8 mouse cellular contexts compared by ENCODE assay signal in the genomic region with DNA sequence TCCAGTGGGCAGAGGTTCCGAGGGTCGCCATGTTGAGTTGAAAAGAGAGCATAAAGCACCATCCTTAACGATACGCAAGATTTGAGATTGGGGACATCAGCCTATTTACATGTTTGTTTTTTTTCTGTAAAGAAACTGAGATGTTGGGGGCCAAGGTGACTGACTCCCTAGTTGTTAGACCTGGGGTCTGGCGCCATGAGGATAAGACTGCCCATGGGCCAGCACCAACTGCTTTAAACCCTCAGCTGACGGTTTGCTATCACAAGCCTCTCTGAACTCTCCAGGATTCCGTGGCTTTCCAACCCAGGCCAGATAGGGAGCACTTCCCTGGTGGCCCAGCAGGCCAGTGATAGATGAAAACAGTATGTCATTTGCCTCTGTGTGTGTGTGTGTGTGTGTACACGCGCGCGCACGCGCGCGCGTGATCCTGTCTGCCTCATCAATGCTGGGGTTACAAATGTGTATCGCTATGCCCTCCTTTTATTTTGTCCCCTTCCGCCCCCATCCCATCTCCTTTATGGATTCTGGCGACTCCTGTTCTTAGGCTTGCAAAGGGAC. TPM values are rescaled to one million over a fixed set of nuclear protein-coding genes. Genes with fewer than 3 reads are reported as not detected.
DNase-seq lines count a peak whose midpoint lies in the region; ATAC-seq and TF ChIP-seq lines count a peak whose summit lies in the region.

No protein-coding gene starts in this region.

- H3K27ac ChIP-seq in heart, postnatal 0 days (ENCODE audit: low read depth) = peak overlapping the region; percentile 53
- H3K27ac ChIP-seq in liver, embryonic 15.5 days (replicated peaks) = peak overlapping the region; percentile 86

- TF ChIP-seq CTCF in lung, adult 2 months (IDR thresholded peaks at IDR 0.05; ENCODE audit: insufficient read depth, low read length) = no peak
- no peak for TF ChIP-seq CTCF in heart, postnatal 0 days (IDR thresholded peaks at IDR 0.05; ENCODE audit: low read depth)

- peak overlapping the region; percentile 18 for H3K4me3 ChIP-seq in lung, adult 2 months (replicated peaks; ENCODE audit: extremely low read depth, low read depth, low read length)
- H3K4me3 ChIP-seq in heart, postnatal 0 days (ENCODE audit: low read depth, low read length) = peak overlapping the region; percentile 63
- H3K4me3 ChIP-seq in liver, embryonic 15.5 days (replicated peaks) = peak overlapping the region; percentile 70

- peak overlapping the region; percentile 71; the same call in 1 of the 2 replicates for H3K9ac ChIP-seq in heart, postnatal 0 days (replicated peaks; ENCODE audit: low read depth, low read length)
- peak overlapping the region; percentile 69 for H3K9ac ChIP-seq in liver, embryonic 15.5 days

- peak; percentile 15 for DNase-seq in lung, adult 2 months
- no peak for DNase-seq in lung, postnatal 4 days
- DNase-seq in c-Kit-positive CD71-positive TER-119-positive erythroid progenitor cells, embryonic 14.5 days (ENCODE audit: low spot score) = peak; percentile 11
- no peak for DNase-seq in heart, postnatal 0 days (ENCODE audit: low spot score)
- DNase-seq in T-cell, adult 2 months (ENCODE audit: low spot score) = no peak
- DNase-seq in left cerebral cortex, postnatal 4 days = no peak
- DNase-seq in layer of hippocampus, adult 11-12 months (ENCODE audit: low spot score) = no peak

- ATAC-seq in heart, postnatal 0 days (ENCODE audit: insufficient read depth, low read depth) = no peak
- ATAC-seq in liver, embryonic 15.5 days (ENCODE audit: insufficient read depth) = no peak

- no peak for TF ChIP-seq EP300 in heart, postnatal 0 days (IDR thresholded peaks at IDR 0.05; ENCODE audit: low read depth)

- H3K9me3 ChIP-seq in heart, postnatal 0 days (replicated peaks; ENCODE audit: control insufficient read depth, low read length) = no peaks in the 10 kb centered on the region
- no peaks in the 10 kb centered on the region for H3K9me3 ChIP-seq in liver, embryonic 15.5 days (replicated peaks)

- intact Hi-C loops in left cerebral cortex, postnatal 4 days (cut with DNase I) = no loop called here

- TF ChIP-seq POLR2A in lung, adult 2 months (IDR thresholded peaks at IDR 0.05; ENCODE audit: borderline replicate concordance, extremely low read depth, low read depth, low read length) = no peak

- no peaks in the 10 kb centered on the region for H3K27me3 ChIP-seq in heart, postnatal 0 days (ENCODE audit: control insufficient read depth, insufficient read depth, low read length)
- no peaks in the 10 kb centered on the region for H3K27me3 ChIP-seq in liver, embryonic 15.5 days

- peaks cover 17% of the 10 kb centered on the region for H3K4me1 ChIP-seq in lung, adult 2 months (ENCODE audit: control insufficient read depth, insufficient read depth, low read length)
- H3K4me1 ChIP-seq in heart, postnatal 0 days (ENCODE audit: control insufficient read depth, insufficient read depth) = peaks cover 16% of the 10 kb centered on the region
- H3K4me1 ChIP-seq in liver, embryonic 15.5 days (replicated peaks) = peaks cover 68% of the 10 kb centered on the region

- 0 out of 2 replicates have a peak, but pooled peaks cover 7% of the 10 kb centered on the region for H3K36me3 ChIP-seq in heart, postnatal 0 days (replicated peaks; ENCODE audit: control insufficient read depth, insufficient read depth, low read length)
- no peaks in the 10 kb centered on the region; the same call in 1 of the 2 replicates for H3K36me3 ChIP-seq in liver, embryonic 15.5 days (replicated peaks)

- WGBS in lung, adult 2 months = 76% methylated on average over 19 of the region's 19 CpGs
- 60% methylated on average over 19 of the region's 19 CpGs for WGBS in heart, postnatal 0 days
- 66% methylated on average over 19 of the region's 19 CpGs for WGBS in liver, embryonic 15.5 days (ENCODE audit: insufficient replicate concordance)

- H3K4me2 ChIP-seq in heart, postnatal 0 days (ENCODE audit: low read depth, low read length) = peak overlapping the region; percentile 78
- H3K4me2 ChIP-seq in liver, embryonic 15.5 days = peak overlapping the region; percentile 95

RNA-seq across cellular contexts. Expression of a gene that starts 0.5 kb away (rescaled TPM):
- polyA plus RNA-seq in lung, adult 2 months (2012; rRNA removed) = 17.2 and 21.8 TPM in 2 replicates
- 3.8 and 9.6 TPM in 2 replicates for total RNA-seq in heart, postnatal 0 days (2014; rRNA removed; ENCODE audit: low replicate concordance)
- polyA plus RNA-seq in heart, postnatal 0 days (2015; fragmentation: Nextera tagmentation; extraction: Ambion mirVana) = 4.8 and 5.1 TPM in 2 replicates
- polyA plus RNA-seq in liver, embryonic 15.5 days (2015; fragmentation: Nextera tagmentation; extraction: Ambion mirVana) = 4.1 and 4.2 TPM in 2 replicates
- total RNA-seq in left cerebral cortex, postnatal 4 days (2021) = 10 to 100 TPM; 70.1 to 75.6 TPM

RNA-seq across cellular contexts. Expression of a gene that starts 2.1 kb away (rescaled TPM):
- polyA plus RNA-seq in lung, adult 2 months (2012; rRNA removed) = 31.6 and 31.7 TPM in 2 replicates
- 19.3 and 25.0 TPM in 2 replicates for total RNA-seq in heart, postnatal 0 days (2014; rRNA removed; ENCODE audit: low replicate concordance)
- polyA plus RNA-seq in heart, postnatal 0 days (2015; fragmentation: Nextera tagmentation; extraction: Ambion mirVana) = 9.5 and 10.6 TPM in 2 replicates
- polyA plus RNA-seq in liver, embryonic 15.5 days (2015; fragmentation: Nextera tagmentation; extraction: Ambion mirVana) = 7.2 and 7.5 TPM in 2 replicates
- 10 to 100 TPM; 28.8 to 29.4 TPM for total RNA-seq in left cerebral cortex, postnatal 4 days (2021)

RNA-seq across cellular contexts. Expression of a gene that starts 21.2 kb away (rescaled TPM):
- polyA plus RNA-seq in lung, adult 2 months (2012; rRNA removed) = 13.3 and 14.8 TPM in 2 replicates
- 0.08 and 0.15 TPM in 2 replicates for total RNA-seq in heart, postnatal 0 days (2014; rRNA removed; ENCODE audit: low replicate concordance)
- 0.81 and 0.94 TPM in 2 replicates for polyA plus RNA-seq in heart, postnatal 0 days (2015; fragmentation: Nextera tagmentation; extraction: Ambion mirVana)
- polyA plus RNA-seq in liver, embryonic 15.5 days (2015; fragmentation: Nextera tagmentation; extraction: Ambion mirVana) = 1.4 and 1.7 TPM in 2 replicates
- total RNA-seq in left cerebral cortex, postnatal 4 days (2021) = 10 to 100 TPM; 19.3 to 26.0 TPM

RNA-seq across cellular contexts. Expression of a gene that starts 53.9 kb away (rescaled TPM):
- 117 and 127 TPM in 2 replicates for polyA plus RNA-seq in lung, adult 2 months (2012; rRNA removed)
- 53.2 and 55.2 TPM in 2 replicates for total RNA-seq in heart, postnatal 0 days (2014; rRNA removed; ENCODE audit: low replicate concordance)
- polyA plus RNA-seq in heart, postnatal 0 days (2015; fragmentation: Nextera tagmentation; extraction: Ambion mirVana) = 8.5 and 8.9 TPM in 2 replicates
- 6.7 and 7.6 TPM in 2 replicates for polyA plus RNA-seq in liver, embryonic 15.5 days (2015; fragmentation: Nextera tagmentation; extraction: Ambion mirVana)
- total RNA-seq in left cerebral cortex, postnatal 4 days (2021) = 100 to 1,000 TPM; 382 to 395 TPM

Comparison
In these comparisons a context has a peak if more than half of its experiments do, and no peak if none do; other contexts are left out.
1. DNase-seq: peak in lung, adult 2 months (single experiment) and c-Kit-positive CD71-positive TER-119-positive erythroid progenitor cells, embryonic 14.5 days (single experiment); none in lung, postnatal 4 days (0 of 2), heart, postnatal 0 days (single experiment), T-cell, adult 2 months (single experiment), left cerebral cortex, postnatal 4 days (single experiment) and layer of hippocampus, adult 11-12 months (single experiment).
2. H3K4me3 ChIP-seq: peak in every context shown above with its lines; median percentile 70 in liver, embryonic 15.5 days; 63 in heart, postnatal 0 days; 18 in lung, adult 2 months.